Mouse (Mus musculus) small intestine, adult 2 months (tissue): ENCODE results near the gene Cish.

Experiments used
- CTCF ChIP-seq: fragments of 200-500 bp; IDR thresholded peaks from 2 replicates; pipeline ENCODE4 v1.5.1; 2012; ENCODE audit warnings: low read depth, mild to moderate bottlenecking, control low read depth, inconsistent platforms, low read length, moderate library complexity, mixed read lengths; ENCODE audit not compliant: insufficient replicate concordance, insufficient read length; ENCODE audit errors: extremely low read depth
- POLR2A ChIP-seq: fragments of 200-500 bp; IDR thresholded peaks from 2 replicates; pipeline ENCODE4 v1.6.1; 2012; ENCODE audit warnings: low read depth, mild to moderate bottlenecking, control low read depth, inconsistent platforms, low read length, moderate library complexity

- no peak for TF ChIP-seq CTCF
- no peak for TF ChIP-seq POLR2A
These were observed 36.3 kb upstream of the Cish start for GRCm38 (mm10) chr9:107259571-107259970.
